Mouse (Mus musculus) testis, adult 2 months (tissue): ENCODE data around the gene Gpc6.

Experiments used
- CTCF ChIP-seq: fragments of 200-500 bp; IDR thresholded peaks from 2 replicates; pipeline ENCODE4 v1.5.1; 2012; ENCODE audit warnings: low read depth, mild to moderate bottlenecking, inconsistent platforms, low read length, moderate library complexity; ENCODE audit not compliant: control insufficient read depth, insufficient read depth, insufficient replicate concordance
- POLR2A ChIP-seq: fragments of 200-500 bp; IDR thresholded peaks from 2 replicates; pipeline ENCODE4 v1.6.1; 2012; ENCODE audit warnings: low read depth, mild to moderate bottlenecking, inconsistent platforms, low read length, moderate library complexity; ENCODE audit not compliant: control insufficient read depth

GRCm38 (mm10) chr14:117296207-117296838 lies 371.2 kb downstream of the Gpc6 start:
- no peak for TF ChIP-seq CTCF
- TF ChIP-seq POLR2A, result no peak
